Mouse (Mus musculus): ENCODE measurements around the gene Mogat2. TPM values are rescaled to one million over a fixed set of nuclear protein-coding genes. Genes with fewer than 3 reads are reported as not detected.

Gene Mogat2
- polyA plus RNA-seq, 1 experiment from 2014 or later: 3.2 TPM

GRCm38 (mm10) chr7:99213686-99214085, 24.7 kb downstream of the Mogat2 start:
- Histone ChIP-seq H3K4me3 (ENCODE audit: low read depth, low read length) (no peak overlapping the region), H3K9me3 (replicated peaks; ENCODE audit: control insufficient read depth, low read length) (no peaks in the 10 kb centered on the region), H3K27me3 (replicated peaks; ENCODE audit: control insufficient read depth, insufficient read depth, low read length) (no peaks in the 10 kb centered on the region), H3K4me2 (ENCODE audit: low read length) (no peak overlapping the region), H3K9ac (ENCODE audit: low read length) (no peak overlapping the region), H3K27ac (ENCODE audit: low read depth, low read length) (no peak overlapping the region), H3K4me1 (ENCODE audit: control insufficient read depth, insufficient read depth, low read length) (0 out of 2 replicates have a peak, but pooled peaks cover 3% of the 10 kb centered on the region), H3K36me3 (ENCODE audit: control insufficient read depth, insufficient read depth, low read length) (no peaks in the 10 kb centered on the region)
- DNase-seq (ENCODE audit: low spot score): no peak
- WGBS: 82% methylated on average over 2 of the region's 2 CpGs
- no peak for ATAC-seq

- Histone ChIP-seq H3K4me2 (ENCODE audit: low read length) (no peak overlapping the region), H3K9me3 (replicated peaks; ENCODE audit: control insufficient read depth, low read length) (no peaks in the 10 kb centered on the region), H3K27me3 (replicated peaks; ENCODE audit: control insufficient read depth, insufficient read depth, low read length) (no peaks in the 10 kb centered on the region), H3K36me3 (ENCODE audit: control insufficient read depth, insufficient read depth, low read length) (no peaks in the 10 kb centered on the region), H3K4me3 (ENCODE audit: low read depth, low read length) (no peak overlapping the region), H3K9ac (ENCODE audit: low read length) (no peak overlapping the region), H3K4me1 (ENCODE audit: control insufficient read depth, insufficient read depth, low read length) (0 out of 2 replicates have a peak, but pooled peaks cover 3% of the 10 kb centered on the region), H3K27ac (ENCODE audit: low read depth, low read length) (no peak overlapping the region)
- DNase-seq (ENCODE audit: low spot score) (no peak), ATAC-seq (no peak)
- WGBS: 90% methylated on average over 1 of the region's 1 CpGs
Observed at GRCm38 (mm10) chr7:99213056-99213455, 25.4 kb downstream of the Mogat2 start.

GRCm38 (mm10) chr7:99208704-99209103, 29.7 kb downstream of the Mogat2 start:
- no peak overlapping the region for H3K27ac ChIP-seq (ENCODE audit: low read depth, low read length)
- no peaks in the 10 kb centered on the region for H3K4me1 ChIP-seq (ENCODE audit: control insufficient read depth, insufficient read depth, low read length)
- DNase-seq (ENCODE audit: low spot score) (no peak), ATAC-seq (no peak)
- no peak overlapping the region for H3K9ac ChIP-seq (ENCODE audit: low read length)
- no peaks in the 10 kb centered on the region for H3K27me3 ChIP-seq (replicated peaks; ENCODE audit: control insufficient read depth, insufficient read depth, low read length)
- no peak overlapping the region for H3K4me3 ChIP-seq (ENCODE audit: low read depth, low read length)
- H3K9me3 ChIP-seq (replicated peaks; ENCODE audit: control insufficient read depth, low read length): no peaks in the 10 kb centered on the region
- H3K36me3 ChIP-seq (ENCODE audit: control insufficient read depth, insufficient read depth, low read length): no peaks in the 10 kb centered on the region
- no peak overlapping the region for H3K4me2 ChIP-seq (ENCODE audit: low read length)
- 95% methylated on average over 4 of the region's 4 CpGs for WGBS

- H3K9ac ChIP-seq (ENCODE audit: low read length): no peak overlapping the region
- ATAC-seq: no peak
- no peaks in the 10 kb centered on the region for H3K9me3 ChIP-seq (replicated peaks; ENCODE audit: control insufficient read depth, low read length)
- H3K27ac ChIP-seq (ENCODE audit: low read depth, low read length): no peak overlapping the region
- no peak for DNase-seq (ENCODE audit: low spot score)
- H3K27me3 ChIP-seq (replicated peaks; ENCODE audit: control insufficient read depth, insufficient read depth, low read length): no peaks in the 10 kb centered on the region
- H3K4me2 ChIP-seq (ENCODE audit: low read length): no peak overlapping the region
- whole genome bisulfite sequencing: 85% methylated on average over 7 of the region's 7 CpGs
- H3K36me3 ChIP-seq (ENCODE audit: control insufficient read depth, insufficient read depth, low read length): no peaks in the 10 kb centered on the region
- H3K4me1 ChIP-seq (ENCODE audit: control insufficient read depth, insufficient read depth, low read length): no peaks in the 10 kb centered on the region
- H3K4me3 ChIP-seq (ENCODE audit: low read depth, low read length): no peak overlapping the region
Observed at GRCm38 (mm10) chr7:99206364-99206763, 32.1 kb downstream of the Mogat2 start.

- 86% methylated on average over 7 of the region's 7 CpGs for WGBS
- Histone ChIP-seq H3K4me2 (ENCODE audit: low read length) (no peak overlapping the region), H3K27me3 (replicated peaks; ENCODE audit: control insufficient read depth, insufficient read depth, low read length) (no peaks in the 10 kb centered on the region)
Observed at GRCm38 (mm10) chr7:99202163-99202562, 36.3 kb downstream of the Mogat2 start.

GRCm38 (mm10) chr7:99200290-99200689, 38.1 kb downstream of the Mogat2 start:
- Histone ChIP-seq H3K9ac (ENCODE audit: low read length) (no peak overlapping the region), H3K9me3 (replicated peaks; ENCODE audit: control insufficient read depth, low read length) (no peaks in the 10 kb centered on the region), H3K27ac (ENCODE audit: low read depth, low read length) (no peak overlapping the region), H3K27me3 (replicated peaks; ENCODE audit: control insufficient read depth, insufficient read depth, low read length) (no peaks in the 10 kb centered on the region), H3K4me2 (ENCODE audit: low read length) (no peak overlapping the region), H3K36me3 (ENCODE audit: control insufficient read depth, insufficient read depth, low read length) (no peaks in the 10 kb centered on the region), H3K4me1 (ENCODE audit: control insufficient read depth, insufficient read depth, low read length) (no peaks in the 10 kb centered on the region), H3K4me3 (ENCODE audit: low read depth, low read length) (no peak overlapping the region)
- ATAC-seq (no peak), DNase-seq (ENCODE audit: low spot score) (no peak)
- 32% methylated on average over 3 of the region's 4 CpGs for WGBS

More at GRCm38 (mm10) chr7:99202163-99202562, 36.3 kb downstream of the Mogat2 start:
- Histone ChIP-seq H3K4me1 (ENCODE audit: control insufficient read depth, insufficient read depth, low read length) (no peaks in the 10 kb centered on the region), H3K9ac (ENCODE audit: low read length) (no peak overlapping the region), H3K27ac (ENCODE audit: low read depth, low read length) (no peak overlapping the region), H3K9me3 (replicated peaks; ENCODE audit: control insufficient read depth, low read length) (no peaks in the 10 kb centered on the region), H3K36me3 (ENCODE audit: control insufficient read depth, insufficient read depth, low read length) (no peaks in the 10 kb centered on the region), H3K4me3 (ENCODE audit: low read depth, low read length) (no peak overlapping the region)
- DNase-seq (ENCODE audit: low spot score) (no peak), ATAC-seq (no peak)

- no peaks in the 10 kb centered on the region for H3K9me3 ChIP-seq (replicated peaks; ENCODE audit: control insufficient read depth, low read length)
- DNase-seq (ENCODE audit: low spot score) (no peak), ATAC-seq (no peak)
- no peak overlapping the region for H3K9ac ChIP-seq (ENCODE audit: low read length)
- H3K4me1 ChIP-seq (ENCODE audit: control insufficient read depth, insufficient read depth, low read length): no peaks in the 10 kb centered on the region
- 86% methylated on average over 9 of the region's 9 CpGs for WGBS
- H3K36me3 ChIP-seq (ENCODE audit: control insufficient read depth, insufficient read depth, low read length): no peaks in the 10 kb centered on the region
- H3K4me2 ChIP-seq (ENCODE audit: low read length): no peak overlapping the region
- H3K27ac ChIP-seq (ENCODE audit: low read depth, low read length): no peak overlapping the region
- H3K27me3 ChIP-seq (replicated peaks; ENCODE audit: control insufficient read depth, insufficient read depth, low read length): no peaks in the 10 kb centered on the region
- no peak overlapping the region for H3K4me3 ChIP-seq (ENCODE audit: low read depth, low read length)
Observed at GRCm38 (mm10) chr7:99199451-99200175, 38.8 kb downstream of the Mogat2 start.

GRCm38 (mm10) chr7:99198811-99199210, 39.6 kb downstream of the Mogat2 start:
- ATAC-seq (no peak), DNase-seq (ENCODE audit: low spot score) (no peak)
- no peak overlapping the region for H3K27ac ChIP-seq (ENCODE audit: low read depth, low read length)
- WGBS: 78% methylated on average over 2 of the region's 2 CpGs
- no peak overlapping the region for H3K4me3 ChIP-seq (ENCODE audit: low read depth, low read length)
- no peaks in the 10 kb centered on the region for H3K4me1 ChIP-seq (ENCODE audit: control insufficient read depth, insufficient read depth, low read length)
- no peak overlapping the region for H3K4me2 ChIP-seq (ENCODE audit: low read length)
- H3K27me3 ChIP-seq (replicated peaks; ENCODE audit: control insufficient read depth, insufficient read depth, low read length): no peaks in the 10 kb centered on the region
- no peak overlapping the region for H3K9ac ChIP-seq (ENCODE audit: low read length)
- no peaks in the 10 kb centered on the region for H3K36me3 ChIP-seq (ENCODE audit: control insufficient read depth, insufficient read depth, low read length)
- H3K9me3 ChIP-seq (replicated peaks; ENCODE audit: control insufficient read depth, low read length): no peaks in the 10 kb centered on the region

- no peak for DNase-seq (ENCODE audit: low spot score)
- H3K9me3 ChIP-seq (replicated peaks; ENCODE audit: control insufficient read depth, low read length): no peaks in the 10 kb centered on the region
- no peaks in the 10 kb centered on the region for H3K4me1 ChIP-seq (ENCODE audit: control insufficient read depth, insufficient read depth, low read length)
- no peak overlapping the region for H3K4me3 ChIP-seq (ENCODE audit: low read depth, low read length)
- no peak overlapping the region for H3K9ac ChIP-seq (ENCODE audit: low read length)
- ATAC-seq: no peak
- no peaks in the 10 kb centered on the region for H3K27me3 ChIP-seq (replicated peaks; ENCODE audit: control insufficient read depth, insufficient read depth, low read length)
- no peaks in the 10 kb centered on the region for H3K36me3 ChIP-seq (ENCODE audit: control insufficient read depth, insufficient read depth, low read length)
- WGBS: 62% methylated on average over 2 of the region's 2 CpGs
- no peak overlapping the region for H3K27ac ChIP-seq (ENCODE audit: low read depth, low read length)
- no peak overlapping the region for H3K4me2 ChIP-seq (ENCODE audit: low read length)
Observed at GRCm38 (mm10) chr7:99194511-99194910, 43.9 kb downstream of the Mogat2 start.
